Mouse (Mus musculus) ES-Bruce4 (cell line): Measurements from ENCODE around the gene Pla2g2d.

Source experiments
- CTCF ChIP-seq: IDR thresholded peaks from one replicate; pipeline ENCODE4 v1.8.1; 2011; ENCODE audit warnings: low read depth, low read length
- EP300 ChIP-seq: IDR thresholded peaks from 2 replicates; pipeline ENCODE4 v1.6.1; 2011; ENCODE audit warnings: low read depth, low read length; ENCODE audit not compliant: insufficient read depth

- TF ChIP-seq CTCF (no peak), EP300 (no peak)
Measured at GRCm38 (mm10) chr4:138734105-138734504, 41.4 kb upstream of the Pla2g2d start.
